Mouse (Mus musculus): Measurements from ENCODE around the gene Grik4.

DNA sequence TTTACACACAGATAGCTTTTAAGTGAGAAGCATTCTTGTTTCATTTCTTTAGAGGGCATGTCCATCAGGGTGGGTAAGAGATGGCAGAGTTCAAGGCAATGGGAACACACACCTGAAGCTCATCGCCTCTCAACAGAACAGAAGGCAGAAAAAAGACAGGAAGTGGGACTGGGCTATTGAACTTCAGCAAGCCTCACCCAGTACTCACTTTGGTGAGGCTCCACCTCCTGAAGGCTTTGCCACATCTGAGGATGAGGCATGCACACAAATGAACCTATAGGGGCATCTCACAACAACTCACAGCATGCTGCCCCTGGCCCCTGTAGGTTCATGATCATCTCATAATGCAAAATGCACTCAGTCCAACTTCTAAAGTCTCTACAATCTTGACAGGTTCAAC lies 456.2 kb downstream of the Grik4 start:
- no peak for TF ChIP-seq CTCF (IDR thresholded peaks at IDR 0.05; ENCODE audit: control insufficient read depth, insufficient read depth, insufficient replicate concordance, low read depth, low read length)
- no peak for TF ChIP-seq POLR2A (IDR thresholded peaks at IDR 0.05; ENCODE audit: control insufficient read depth, low read depth, low read length)
